Mouse (Mus musculus): ENCODE data around the gene Vangl2.

Gene Vangl2

DNA sequence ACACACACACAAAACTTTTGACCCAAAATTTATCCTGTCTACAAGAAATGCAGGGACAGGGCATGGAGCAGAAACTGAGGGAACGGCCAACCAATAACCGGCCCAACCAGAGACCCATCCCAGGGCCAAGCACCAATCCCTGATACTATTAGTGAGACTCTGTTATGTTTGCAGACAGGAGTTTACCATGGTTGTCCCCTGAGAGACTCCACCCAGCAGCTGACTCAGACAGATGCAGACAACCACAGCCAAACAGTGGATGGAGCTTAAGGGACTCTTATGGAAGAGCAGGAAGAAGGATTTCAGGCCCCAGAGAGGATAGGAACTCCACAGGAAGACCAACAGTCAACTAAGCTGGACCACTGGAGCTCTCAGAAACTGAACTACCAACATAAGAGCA, 1.7 kb upstream of the Vangl2 start:
- in situ Hi-C loops (cut with MboI, MseI) = no loop called here

DNA sequence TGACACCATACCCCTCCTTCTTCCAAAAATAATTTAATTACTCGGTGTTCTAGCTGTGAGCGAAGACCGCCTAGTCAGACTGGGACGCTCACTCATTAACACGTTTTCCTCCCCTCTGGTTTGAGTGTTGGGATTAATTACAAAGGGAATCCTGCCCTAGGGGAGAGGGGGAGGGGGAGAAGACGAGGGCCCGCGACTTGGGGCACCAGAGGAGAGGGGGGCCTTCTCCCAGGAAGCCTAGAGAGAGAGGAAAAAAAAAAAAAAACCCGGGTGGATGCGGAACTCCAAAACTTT, 488 bp downstream of the Vangl2 start:
- in situ Hi-C loops (cut with MboI, MseI) = no loop called here

DNA sequence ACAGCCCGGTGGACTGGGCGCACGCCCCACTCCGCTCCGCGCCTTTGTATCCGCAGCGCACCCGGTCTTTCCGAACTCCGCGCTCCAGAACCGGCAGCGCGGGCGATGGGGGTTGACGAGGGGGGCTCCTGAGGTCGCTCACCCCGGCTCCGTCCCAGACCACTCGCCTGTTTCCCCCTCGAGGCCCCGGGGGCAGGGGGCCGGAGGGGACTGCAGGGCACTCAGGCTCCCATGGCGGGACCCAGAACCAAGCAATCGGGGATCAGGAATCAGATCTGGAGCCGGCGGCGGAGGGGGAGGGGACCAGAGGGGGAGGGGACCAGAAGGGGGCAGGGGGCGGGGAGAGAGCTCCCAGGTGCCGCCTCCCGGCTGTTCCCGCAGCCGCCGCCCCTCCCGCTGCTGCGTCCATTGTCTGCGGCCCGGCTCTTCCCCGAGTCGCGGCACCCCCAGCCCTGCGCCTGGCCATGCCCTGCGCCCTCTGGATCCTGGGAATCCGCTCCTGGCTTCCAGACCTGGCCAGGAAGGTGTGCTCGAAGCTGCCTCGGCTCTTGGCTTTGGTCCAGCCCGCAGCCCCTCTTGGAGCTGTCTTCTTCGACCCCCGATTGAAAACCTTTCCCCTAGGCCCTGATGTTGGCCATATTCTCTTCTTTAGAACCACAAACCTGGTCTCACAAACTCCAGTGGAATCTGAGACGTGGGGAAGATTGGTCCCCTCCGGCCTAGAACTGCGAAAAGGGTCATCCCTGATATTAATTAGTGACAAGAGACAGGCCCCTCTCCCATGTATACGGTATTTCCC, 1.0 kb downstream of the Vangl2 start:
- in situ Hi-C loops (cut with MboI, MseI) = no loop called here

DNA sequence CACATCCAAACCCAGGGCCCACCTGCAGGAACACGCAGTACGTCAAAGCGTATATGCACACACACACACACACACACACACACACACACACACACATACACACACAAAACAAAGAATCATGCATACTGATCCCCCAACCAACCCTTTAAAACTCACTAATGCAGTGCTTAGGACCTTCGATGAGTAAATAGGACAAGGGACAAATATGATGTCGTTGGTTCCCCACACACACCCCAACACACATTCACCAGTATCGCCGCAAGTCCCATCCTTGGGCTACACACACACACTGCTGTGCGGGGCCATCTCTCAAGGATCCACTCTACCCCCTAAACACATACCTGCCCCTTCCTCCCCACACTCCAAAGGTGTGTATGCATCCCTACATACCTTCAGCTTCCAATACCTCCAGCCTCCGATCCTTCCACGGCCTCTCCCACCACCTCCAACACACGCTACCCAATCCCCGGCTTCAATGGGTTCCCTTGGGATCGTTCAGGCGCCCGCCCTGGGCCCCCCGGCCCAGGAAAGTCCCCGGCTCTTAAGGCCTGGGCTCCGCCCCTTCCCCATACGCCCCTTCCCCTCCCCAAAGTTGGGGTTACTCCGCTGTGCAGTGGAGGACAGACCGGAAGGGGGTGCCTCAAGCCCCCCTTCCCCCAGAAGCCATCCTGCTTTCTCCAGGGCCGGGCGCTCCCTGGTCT, 1.9 kb downstream of the Vangl2 start:
- in situ Hi-C loops (cut with MboI, MseI) = no loop called here

DNA sequence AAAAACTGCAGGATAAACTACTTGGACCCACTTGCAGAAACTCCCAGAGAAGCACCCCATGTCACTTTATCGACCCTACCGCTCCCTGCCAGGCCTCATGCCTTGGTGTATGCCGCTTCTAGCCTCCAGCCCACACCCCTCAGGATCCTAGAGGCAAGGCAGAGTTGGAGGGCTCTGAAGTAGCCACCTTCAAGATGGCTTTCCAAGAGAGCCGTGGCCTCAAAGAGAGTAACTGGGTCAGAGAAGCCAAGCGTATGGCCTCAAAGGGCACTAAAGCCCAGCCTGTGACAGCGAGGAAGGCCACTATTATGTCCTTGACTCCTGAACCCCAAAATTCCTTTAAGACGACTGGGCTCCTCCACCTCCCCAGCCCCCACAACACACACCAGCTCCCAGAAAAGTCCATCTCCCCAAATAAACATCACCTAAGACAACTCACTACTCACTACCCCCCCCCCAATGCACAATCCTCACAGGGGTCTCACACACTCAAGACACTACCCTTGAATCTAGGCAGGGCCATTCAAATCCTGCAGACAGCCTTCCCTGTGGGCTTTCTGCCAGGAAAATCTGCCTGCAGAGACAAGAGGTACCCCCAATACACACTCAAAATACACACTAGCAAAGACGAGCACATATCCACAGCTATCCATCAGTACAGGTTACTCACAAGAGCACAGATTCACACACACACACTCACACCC, 2.9 kb downstream of the Vangl2 start:
- in situ Hi-C loops (cut with MboI, MseI) = no loop called here

DNA sequence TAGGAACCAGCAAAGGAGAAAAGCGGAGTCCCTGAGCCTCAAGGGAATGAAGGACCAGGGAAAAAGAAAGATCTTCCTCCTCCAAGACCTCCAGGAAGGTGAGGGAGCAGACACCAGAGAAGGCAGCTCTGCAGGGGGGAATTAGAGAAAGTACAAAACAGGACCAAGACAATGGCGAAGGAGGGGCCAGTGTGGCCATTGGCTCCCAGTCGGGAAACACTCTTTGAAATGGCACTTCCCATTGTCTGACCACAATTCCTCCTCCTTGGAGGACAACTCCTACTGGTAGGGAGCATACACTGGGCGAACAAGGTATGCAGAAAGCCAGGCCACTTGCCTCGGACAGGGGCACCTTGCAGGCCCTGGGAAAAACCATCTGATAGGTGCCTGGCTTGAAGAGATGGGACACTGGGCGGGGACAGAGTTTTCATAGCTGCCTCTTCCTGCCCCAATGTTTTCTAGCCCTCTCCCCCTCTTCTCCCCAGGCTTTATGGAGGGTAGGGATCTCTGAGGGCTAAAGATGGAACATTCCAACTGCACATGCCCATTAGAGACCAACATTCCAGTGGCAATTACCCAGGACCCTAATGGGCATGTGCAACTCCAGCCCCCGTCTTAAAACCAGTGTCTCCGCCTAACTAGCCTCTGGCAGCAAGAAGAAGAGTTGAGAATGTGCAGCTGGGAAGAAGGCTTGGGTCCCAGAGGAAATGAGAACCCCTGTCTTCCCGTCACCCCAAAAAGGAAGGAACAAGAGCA, 3.9 kb downstream of the Vangl2 start:
- in situ Hi-C loops (cut with MboI, MseI) = no loop called here

DNA sequence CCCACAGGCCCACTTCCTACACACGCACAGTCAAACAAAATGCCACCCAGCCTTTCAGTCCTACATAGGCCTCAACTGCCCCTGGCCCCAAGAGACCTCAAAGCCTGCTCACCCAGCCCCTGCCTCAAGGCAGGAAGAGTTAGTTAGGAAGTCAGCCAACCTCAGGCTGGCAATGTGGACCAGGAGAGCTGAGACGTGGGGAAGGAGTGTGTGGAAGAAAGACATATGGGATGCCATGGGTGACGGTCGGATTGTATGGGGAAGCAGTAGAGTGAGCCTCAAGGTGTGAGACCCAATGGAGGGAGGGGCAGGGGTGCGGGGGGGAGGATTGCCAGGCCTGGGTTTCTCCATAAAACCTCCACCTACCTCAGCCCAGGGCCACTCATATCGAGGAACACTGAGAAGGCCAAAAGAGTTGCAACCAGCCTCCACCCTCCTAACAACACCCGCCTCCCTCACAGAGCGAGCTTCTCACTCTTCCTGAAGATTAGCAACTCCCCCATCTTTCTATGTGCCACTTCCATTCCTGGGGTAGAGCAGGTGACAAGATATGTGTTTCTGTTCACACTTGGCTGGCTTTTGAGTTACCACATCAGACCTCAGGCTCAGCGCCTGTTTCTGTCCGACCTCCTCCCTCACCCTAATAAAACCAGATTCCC, 8.3 kb downstream of the Vangl2 start:
- in situ Hi-C loops (cut with MboI, MseI) = no loop called here

DNA sequence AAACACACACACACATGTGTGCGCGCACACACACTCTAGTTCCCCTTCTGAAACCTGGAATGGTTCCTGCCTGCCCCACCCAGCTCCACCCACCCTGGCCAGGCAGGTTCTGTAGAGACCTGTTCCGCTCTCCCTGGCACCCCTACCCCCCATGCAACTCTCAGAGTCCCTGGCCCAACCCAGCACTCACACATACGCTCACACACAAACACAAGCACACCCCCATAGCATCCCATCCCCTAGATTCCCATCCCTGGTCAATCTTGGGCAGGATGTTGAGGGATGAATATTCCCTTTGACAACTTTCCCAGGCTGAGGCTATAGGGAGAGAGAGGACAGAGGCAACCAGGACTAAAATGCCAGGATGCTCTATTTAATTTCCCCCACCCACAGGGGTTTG, 8.9 kb downstream of the Vangl2 start:
- in situ Hi-C loops (cut with MboI, MseI) = no loop called here

DNA sequence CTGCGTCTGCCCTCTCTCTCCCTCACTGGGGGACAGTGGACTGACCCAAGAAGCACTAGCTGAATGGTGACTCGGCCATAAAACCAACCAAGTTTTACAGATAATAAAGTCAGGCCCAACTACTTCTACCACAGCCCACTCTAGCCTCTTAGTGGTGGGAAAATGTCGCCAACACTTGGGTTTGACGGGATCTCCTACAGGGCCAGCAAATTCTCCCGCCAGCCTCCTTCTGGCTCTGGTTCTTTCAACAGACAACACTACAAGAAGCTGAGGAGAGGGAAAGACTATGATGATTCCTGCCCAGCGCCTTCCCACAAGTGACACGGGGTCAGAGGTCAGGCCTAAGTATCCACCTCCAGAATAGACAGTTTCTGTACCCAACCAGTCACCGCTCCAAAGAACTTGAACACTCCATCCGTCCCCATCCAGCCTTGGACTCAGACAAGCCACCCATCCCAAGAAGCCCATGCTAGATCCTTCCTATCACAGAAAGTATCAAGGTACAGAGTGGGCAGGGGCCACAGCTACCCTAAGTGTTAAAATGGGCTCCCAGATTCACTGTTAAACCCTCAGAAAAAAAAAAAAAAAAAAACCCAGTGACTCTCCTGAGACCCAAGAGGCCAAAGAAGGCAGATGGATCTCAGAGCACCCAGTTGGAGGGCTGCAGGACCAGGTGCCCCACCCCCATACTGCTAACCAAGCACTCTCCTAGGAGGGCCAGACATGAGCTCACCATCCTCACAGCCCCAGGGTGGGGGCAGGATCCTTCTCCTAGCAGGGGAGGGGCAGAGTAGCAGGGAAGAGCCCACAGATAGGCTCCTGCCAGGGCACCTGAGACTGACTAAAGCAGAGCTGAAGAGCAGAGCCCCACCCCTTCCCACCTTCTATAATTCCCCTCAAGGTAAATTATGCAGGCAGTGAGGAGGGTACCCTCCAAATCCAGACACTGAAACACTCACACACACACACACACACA, 9.6 kb downstream of the Vangl2 start:
- in situ Hi-C loops (cut with MboI, MseI) = no loop called here

DNA sequence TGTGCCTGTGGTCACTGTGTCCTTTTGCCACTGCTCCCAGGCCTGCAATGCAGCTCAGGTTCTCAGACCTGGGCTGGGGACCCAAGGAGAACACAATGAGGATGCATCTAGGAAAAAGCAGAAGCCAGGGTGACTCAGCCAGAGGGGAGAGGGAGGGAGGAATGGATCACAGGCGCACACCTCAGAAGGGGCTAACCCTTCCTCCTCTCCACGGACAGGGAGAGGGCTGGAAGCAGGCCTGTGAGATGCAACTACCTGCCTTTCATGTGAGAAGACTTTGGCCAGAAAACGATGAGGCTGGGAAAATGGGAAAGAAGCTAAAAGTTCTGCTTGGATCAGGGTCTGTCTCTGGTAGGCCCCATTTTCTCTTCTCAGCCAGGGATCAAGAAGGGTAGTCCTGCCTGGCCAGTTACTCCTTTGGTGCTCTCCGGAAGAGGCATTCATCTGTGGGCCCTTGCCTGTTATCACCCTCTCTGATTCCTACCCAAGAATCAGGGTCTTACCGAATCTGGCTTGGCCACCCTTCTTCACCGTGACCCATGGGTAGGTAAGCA, 10.7 kb downstream of the Vangl2 start:
- in situ Hi-C loops (cut with MboI, MseI) = no loop called here

DNA sequence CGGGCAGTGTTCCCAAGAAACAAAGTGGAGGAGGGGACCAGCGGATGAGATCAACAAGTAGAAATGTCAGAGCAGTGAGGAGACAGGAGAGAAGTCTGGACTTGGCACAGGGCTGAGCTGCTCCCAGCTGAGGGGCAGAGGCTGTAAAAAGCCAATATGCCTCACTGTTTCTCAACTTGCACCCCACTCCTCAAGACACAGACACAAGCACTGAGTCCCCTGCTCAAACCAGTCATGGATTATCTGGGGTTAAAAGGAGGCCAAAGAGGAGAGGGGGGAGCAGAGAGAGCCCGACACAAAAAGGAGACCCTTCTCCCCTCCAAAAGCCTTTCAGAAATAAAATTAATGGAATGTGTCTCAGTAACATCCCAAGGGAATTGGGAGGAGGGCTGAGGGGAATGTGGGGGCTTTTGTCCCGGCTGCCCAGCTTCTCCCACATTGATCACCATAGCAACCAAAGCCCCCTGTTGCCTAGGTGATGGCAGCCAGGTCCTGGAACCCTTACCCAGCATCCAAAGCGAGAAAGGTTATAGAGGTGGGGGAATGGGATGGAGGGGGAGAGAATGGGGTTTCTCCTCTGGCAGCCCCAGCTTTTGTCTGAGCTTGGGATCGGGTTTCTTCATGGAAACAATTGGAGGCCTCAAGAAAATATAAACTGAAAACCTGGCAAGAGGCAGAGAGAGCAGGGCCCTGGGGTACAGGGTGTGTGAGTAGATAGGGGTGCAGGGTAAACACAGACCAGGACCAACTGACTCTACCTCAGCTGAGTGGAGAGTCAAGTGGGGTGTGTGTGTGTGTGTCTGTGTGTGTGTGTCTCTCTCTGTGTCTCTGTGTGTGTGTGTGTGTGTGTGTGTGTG, 11.4 kb downstream of the Vangl2 start:
- in situ Hi-C loops (cut with MboI, MseI) = no loop called here

DNA sequence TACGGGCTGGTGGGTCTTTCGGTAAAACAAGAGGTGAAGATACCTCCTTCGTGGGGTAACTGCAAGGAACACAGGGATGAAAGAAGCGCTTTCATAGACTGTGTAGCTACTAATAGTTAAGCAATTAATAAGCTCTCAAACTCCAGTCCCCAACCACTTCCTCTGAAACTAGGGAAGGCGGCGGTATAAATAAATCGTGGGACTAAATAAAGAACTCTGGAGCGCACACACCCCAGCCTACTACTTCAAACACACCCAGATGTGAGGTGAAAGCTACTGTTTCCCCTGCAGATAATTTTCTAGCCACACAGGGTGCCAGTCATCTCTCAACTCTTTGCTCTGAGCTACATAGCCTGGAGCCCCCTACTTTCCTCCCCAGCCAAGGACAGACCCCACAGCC, 12.2 kb downstream of the Vangl2 start:
- in situ Hi-C loops (cut with MboI, MseI) = no loop called here

DNA sequence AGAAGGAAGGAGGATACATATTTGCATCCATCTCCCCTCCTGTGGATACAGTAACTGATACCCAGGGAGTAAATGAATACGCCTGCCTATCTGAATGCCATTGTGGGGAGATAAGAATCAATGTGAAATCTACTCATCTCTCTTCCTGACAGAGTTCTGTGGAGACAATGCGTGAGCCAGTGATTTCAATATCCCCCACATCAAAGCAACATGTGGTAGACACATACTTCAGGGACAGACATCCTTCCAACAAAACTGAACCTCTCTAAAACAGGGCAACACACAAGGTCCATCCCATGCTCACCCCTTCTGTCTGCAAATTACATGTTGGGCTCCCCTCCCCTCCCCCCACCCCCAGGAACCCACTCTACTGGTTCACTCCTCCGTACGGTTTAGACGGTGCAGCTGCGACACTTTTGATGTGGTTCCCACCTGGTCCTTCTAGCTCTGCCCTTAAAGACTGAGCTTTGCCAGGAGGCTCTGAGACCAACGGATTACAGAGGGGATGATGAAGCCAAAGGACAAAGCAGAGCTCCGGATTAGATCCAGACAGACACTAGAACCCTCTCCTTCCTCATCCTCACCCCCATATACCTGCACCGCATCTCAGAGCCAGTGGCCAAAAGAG, 12.8 kb downstream of the Vangl2 start:
- in situ Hi-C loops (cut with MboI, MseI) = no loop called here

DNA sequence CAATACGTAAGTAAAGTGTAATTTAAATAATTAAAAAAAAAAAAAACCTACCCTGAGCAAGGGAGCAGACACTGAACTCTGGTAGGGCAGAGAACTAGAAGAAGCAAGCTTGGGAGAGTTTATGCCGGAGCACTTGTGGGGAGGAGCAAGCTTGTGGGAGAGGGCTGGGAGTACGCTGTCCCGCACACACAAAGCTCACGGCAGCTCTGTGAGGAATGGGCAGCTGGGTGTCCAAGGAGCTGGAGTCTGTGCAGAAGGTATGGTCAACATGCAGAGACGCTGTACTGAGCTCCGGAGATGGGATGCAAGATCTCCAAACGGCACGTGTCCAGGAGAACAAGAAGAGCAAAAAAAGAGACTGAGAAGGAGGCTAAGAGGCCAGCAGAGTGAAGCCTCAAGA, 13.5 kb downstream of the Vangl2 start:
- in situ Hi-C loops (cut with MboI, MseI) = no loop called here

DNA sequence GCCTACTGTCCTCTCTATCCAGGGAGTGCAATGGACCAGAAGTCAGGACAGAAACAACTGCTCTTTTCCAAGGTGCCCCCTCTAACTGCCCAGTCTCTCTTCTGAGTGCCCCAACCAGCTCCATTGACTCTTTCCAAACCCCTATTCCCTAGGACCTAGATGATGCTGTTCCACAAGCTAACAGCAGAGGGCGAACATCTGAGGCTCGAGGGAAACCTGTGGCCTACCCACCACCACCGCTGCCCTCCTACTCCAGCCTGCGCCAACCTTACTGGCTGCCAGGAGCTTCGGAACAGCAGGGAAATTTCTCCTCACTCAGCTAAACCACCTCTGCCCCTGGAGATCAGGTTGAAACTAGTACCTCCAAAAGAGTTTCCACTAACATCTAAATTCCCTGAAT, 16.2 kb downstream of the Vangl2 start:
- in situ Hi-C loops (cut with MboI, MseI) = no loop called here

DNA sequence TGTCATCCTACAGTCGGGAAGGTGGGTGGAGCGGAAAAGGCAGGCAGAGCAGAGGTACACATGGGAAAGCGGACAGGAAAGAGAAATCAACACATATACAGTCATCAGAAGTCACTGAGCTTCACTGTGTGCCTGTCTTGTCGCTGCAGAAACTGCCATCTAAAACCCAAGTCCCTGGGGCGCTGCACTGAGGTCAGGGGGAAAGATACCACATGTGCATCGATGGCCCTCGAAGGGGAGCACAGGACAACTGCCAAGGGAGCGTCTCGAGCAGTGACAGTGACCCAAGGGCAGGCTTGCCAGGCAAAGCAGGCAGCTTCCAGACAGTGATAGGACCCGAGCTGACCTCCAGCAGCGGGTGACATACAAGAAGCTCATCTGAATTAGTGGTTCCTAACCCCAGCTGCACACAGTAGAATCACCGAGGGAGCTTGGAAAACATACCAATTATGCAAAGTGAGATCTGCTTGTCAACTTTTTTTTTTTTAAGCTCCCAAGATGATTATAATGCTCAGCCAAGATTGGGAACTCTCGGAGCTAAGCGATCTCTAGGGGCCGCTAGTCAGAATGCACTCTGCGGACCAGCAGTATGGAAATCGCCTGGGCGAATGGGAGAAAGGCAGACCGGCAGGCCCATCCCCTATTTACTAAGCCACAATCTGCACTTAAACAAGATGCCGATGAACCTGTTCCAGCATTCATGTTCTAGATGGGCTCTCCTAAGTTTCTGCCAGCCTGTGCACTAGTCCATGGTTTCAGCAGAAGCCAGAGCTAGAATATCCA, 18.0 kb downstream of the Vangl2 start:
- in situ Hi-C loops (cut with MboI, MseI) = no loop called here

DNA sequence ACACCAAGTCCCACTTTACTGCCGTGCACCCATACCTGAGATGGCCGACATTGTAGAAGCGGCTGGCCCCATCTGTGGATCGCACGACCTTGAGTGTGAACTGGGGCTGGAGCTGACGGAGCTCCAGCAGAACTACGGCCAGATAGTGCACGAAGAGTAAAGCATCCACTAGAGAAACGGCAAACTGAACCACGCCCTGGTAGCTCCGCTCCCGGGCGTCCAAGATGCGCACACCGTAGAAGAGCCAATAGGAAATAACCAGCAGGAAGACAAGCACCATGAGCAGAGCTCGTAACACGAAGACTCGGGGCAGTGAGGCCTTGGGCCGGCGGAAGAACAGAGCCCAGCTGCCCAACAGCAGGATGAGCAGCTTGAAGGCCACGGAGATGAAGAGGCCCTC, 18.8 kb downstream of the Vangl2 start:
- in situ Hi-C loops (cut with MboI, MseI) = no loop called here

DNA sequence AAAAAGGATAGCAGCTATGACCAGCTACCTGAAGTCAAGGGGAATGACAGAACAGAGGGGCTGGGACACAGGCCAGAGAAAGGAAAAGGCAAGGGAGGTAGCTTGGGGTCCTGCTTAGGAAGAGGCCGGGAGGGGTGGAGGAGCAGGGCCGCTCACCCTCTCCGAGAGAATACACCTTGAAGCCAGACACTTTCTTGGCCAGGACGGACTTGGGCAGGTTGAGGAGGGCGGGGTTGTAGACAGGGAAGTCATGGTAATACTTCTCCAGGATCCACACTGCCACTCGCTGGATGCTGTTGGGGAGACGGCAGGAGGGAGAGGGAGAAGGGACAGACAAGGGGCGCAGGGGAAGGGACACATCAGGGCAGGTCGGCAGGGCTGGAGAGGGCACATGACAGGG, 19.9 kb downstream of the Vangl2 start:
- in situ Hi-C loops (cut with MboI, MseI) = no loop called here

Measured in T-helper 2 cell (primary cell).